Mouse (Mus musculus): ENCODE results near the gene Fbxo24. TPM values are rescaled to one million over a fixed set of nuclear protein-coding genes. Genes with fewer than 3 reads are reported as not detected.

Fbxo24 gene
- polyA plus RNA-seq, 1 experiment from 2014 or later: 0.21 TPM

- ATAC-seq (ENCODE audit: borderline replicate concordance, extremely low read depth, low FRiP score, low TSS enrichment): no peak
- Histone ChIP-seq H3K36me3 (peaks cover 13% of the 10 kb centered on the region), H3K27me3 (no peaks in the 10 kb centered on the region), H3K4me2 (no peak overlapping the region), H3K4me1 (peaks cover 13% of the 10 kb centered on the region), H3K9me3 (no peaks in the 10 kb centered on the region), H3K27ac (no peak overlapping the region), H3K9ac (no peak overlapping the region), H3K4me3 (no peak overlapping the region)
- WGBS: 74% methylated on average over 7 of the region's 7 CpGs
Observed at GRCm38 (mm10) chr5:137654746-137655145, 25.9 kb upstream of the Fbxo24 start.

- no peak overlapping the region for H3K27ac ChIP-seq
- H3K4me2 ChIP-seq: no peak overlapping the region
- 92% methylated on average over 10 of the region's 10 CpGs for WGBS
Observed at GRCm38 (mm10) chr5:137653366-137653765, 24.6 kb upstream of the Fbxo24 start.

DNA sequence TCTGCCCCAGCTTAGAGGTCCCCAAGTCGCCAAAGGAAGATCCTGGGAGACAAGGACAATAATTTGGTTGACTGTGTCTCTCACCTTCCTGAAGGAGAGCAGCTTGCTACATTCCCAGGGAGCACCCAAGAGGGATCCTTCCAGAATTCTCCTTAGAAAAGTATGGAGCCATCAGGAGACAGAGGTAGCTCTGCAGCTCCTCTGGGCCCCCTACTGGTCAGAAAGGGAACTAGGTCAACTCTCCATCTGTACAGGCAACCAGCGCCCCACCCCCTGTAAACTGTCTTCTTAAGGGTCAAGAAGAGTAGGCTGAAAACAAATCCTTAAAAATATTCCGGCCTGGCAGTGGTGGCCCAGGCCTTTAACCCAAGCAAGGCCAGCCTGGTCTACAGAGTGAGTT, 23.7 kb upstream of the Fbxo24 start:
- WGBS: 11% methylated on average over 3 of the region's 3 CpGs
- no peak overlapping the region for H3K9ac ChIP-seq
- peaks cover 21% of the 10 kb centered on the region for H3K4me1 ChIP-seq
- H3K36me3 ChIP-seq: peaks cover 5% of the 10 kb centered on the region
- no peak overlapping the region for H3K27ac ChIP-seq
- no peaks in the 10 kb centered on the region for H3K27me3 ChIP-seq
- no peak overlapping the region for H3K4me3 ChIP-seq
- ATAC-seq (ENCODE audit: borderline replicate concordance, extremely low read depth, low FRiP score, low TSS enrichment): no peak
- H3K4me2 ChIP-seq: no peak overlapping the region
- no peaks in the 10 kb centered on the region for H3K9me3 ChIP-seq

More at GRCm38 (mm10) chr5:137653366-137653765, 24.6 kb upstream of the Fbxo24 start:
- Histone ChIP-seq H3K4me3 (no peak overlapping the region), H3K4me1 (peaks cover 18% of the 10 kb centered on the region), H3K36me3 (peaks cover 8% of the 10 kb centered on the region), H3K9me3 (no peaks in the 10 kb centered on the region), H3K9ac (no peak overlapping the region), H3K27me3 (no peaks in the 10 kb centered on the region)
- ATAC-seq (ENCODE audit: borderline replicate concordance, extremely low read depth, low FRiP score, low TSS enrichment): no peak

DNA sequence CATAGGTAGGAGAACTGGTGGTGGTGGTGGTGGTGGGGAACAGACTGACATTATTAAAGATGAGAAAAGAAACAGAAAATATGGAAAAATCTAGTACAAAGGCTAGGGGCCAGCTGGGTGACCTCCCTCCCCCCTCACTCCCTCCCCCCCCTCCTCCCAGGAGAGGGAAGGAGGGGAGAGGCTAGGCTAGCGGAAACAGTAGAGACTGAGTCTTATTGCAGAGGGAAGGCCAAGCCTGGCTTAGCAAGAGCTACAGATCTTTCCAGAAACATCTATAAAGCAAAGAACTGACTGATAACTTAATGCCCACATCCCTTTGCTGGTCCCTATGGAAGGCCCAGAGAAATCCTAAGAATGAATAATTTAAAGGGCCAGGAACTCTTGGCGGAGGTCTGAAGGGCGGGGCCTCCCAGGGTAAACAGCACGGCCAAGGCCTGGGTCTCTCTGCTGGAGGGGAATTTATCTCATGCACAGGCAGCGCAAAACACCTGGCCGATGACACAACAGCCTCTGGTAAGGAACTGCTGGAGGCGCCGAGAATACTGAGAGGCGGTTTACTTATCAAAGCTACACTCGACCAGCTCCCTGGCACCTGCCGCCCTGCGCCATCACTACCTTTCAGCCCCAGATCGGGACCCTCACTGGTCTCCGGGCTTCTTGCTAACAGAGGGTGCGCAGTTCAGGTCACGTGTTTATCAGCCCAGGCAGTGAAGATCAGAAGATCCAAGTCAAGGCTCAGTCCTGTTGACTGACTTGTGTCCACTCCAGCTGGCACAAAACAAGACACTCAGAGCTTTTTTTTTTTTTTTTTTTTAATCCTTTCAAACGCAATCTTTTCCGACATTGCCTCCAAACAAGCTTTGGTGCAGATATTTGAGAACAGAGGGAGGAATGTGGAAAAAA, 21.1 kb upstream of the Fbxo24 start:
- no peaks in the 10 kb centered on the region for H3K9me3 ChIP-seq
- H3K4me2 ChIP-seq: peak overlapping the region; percentile 39; the same call in 1 of the 2 replicates
- WGBS: 12% methylated on average over 18 of the region's 18 CpGs
- H3K9ac ChIP-seq: no peak overlapping the region
- H3K36me3 ChIP-seq: peaks cover 2% of the 10 kb centered on the region
- no peak; the same call in 1 of the 2 replicates for ATAC-seq (ENCODE audit: borderline replicate concordance, extremely low read depth, low FRiP score, low TSS enrichment)
- H3K4me1 ChIP-seq: peaks cover 21% of the 10 kb centered on the region
- peaks cover 16% of the 10 kb centered on the region for H3K27me3 ChIP-seq
- H3K27ac ChIP-seq: no peak overlapping the region
- no peak overlapping the region for H3K4me3 ChIP-seq

DNA sequence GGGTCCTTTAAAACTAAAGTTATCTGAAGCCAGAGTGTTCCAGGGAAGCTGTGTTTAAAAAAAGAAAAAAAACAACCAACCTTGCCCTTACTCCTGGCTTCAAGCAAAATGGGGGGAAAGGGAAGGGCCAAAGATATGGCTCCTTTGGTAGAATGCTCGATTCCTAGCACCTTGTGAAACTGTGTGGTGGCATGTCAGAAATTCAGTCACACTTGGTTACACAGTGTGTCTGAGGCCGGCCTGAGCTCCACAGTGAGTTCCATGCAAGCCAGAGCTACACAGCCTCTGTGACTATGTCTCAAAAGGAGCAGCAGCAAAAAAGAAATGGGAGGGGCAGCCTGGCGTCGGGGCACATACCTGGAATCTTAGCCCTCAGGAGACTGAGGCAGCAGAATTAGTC, 20.4 kb upstream of the Fbxo24 start:
- Histone ChIP-seq H3K4me2 (no peak overlapping the region), H3K9ac (no peak overlapping the region), H3K4me3 (no peak overlapping the region), H3K27me3 (peaks cover 23% of the 10 kb centered on the region), H3K36me3 (no peaks in the 10 kb centered on the region; the same call in 1 of the 2 replicates), H3K9me3 (no peaks in the 10 kb centered on the region), H3K27ac (no peak overlapping the region), H3K4me1 (peaks cover 22% of the 10 kb centered on the region)
- ATAC-seq (ENCODE audit: borderline replicate concordance, extremely low read depth, low FRiP score, low TSS enrichment): no peak
- 33% methylated on average over 4 of the region's 4 CpGs for WGBS

- no peak for ATAC-seq (ENCODE audit: borderline replicate concordance, extremely low read depth, low FRiP score, low TSS enrichment)
- Histone ChIP-seq H3K4me3 (no peak overlapping the region), H3K9me3 (no peaks in the 10 kb centered on the region), H3K9ac (no peak overlapping the region), H3K27ac (no peak overlapping the region), H3K4me2 (no peak overlapping the region), H3K4me1 (peaks cover 22% of the 10 kb centered on the region), H3K27me3 (peaks cover 27% of the 10 kb centered on the region), H3K36me3 (no peaks in the 10 kb centered on the region)
- WGBS: 41% methylated on average over 9 of the region's 9 CpGs
Observed at GRCm38 (mm10) chr5:137647827-137648601, 19.2 kb upstream of the Fbxo24 start.

- peak within 1 kb of the TSS; percentile 32 for H3K4me3 ChIP-seq
- peaks cover 27% of the 10 kb centered on the region for H3K27me3 ChIP-seq
- no peak for ATAC-seq (ENCODE audit: borderline replicate concordance, extremely low read depth, low FRiP score, low TSS enrichment)
- WGBS: 22% methylated on average over 11 of the region's 11 CpGs
- H3K36me3 ChIP-seq: peaks cover 19% of the 10 kb centered on the region
- no peak within 1 kb of the TSS for H3K9ac ChIP-seq
- H3K4me1 ChIP-seq: peaks cover 22% of the 10 kb centered on the region
- peak within 1 kb of the TSS; percentile 50 for H3K4me2 ChIP-seq
- no peaks in the 10 kb centered on the region for H3K9me3 ChIP-seq
- no peak within 1 kb of the TSS for H3K27ac ChIP-seq
Observed at GRCm38 (mm10) chr5:137645652-137646091, 16.9 kb upstream of the Fbxo24 start, which contains the start of gene Irs3. Irs3 (minus strand) TSS chr5:137645714.

GRCm38 (mm10) chr5:137645091-137645651, 16.4 kb upstream of the Fbxo24 start:
- H3K9me3 ChIP-seq: no peaks in the 10 kb centered on the region
- H3K4me1 ChIP-seq: peaks cover 18% of the 10 kb centered on the region
- peak overlapping the region; percentile 32 for H3K4me3 ChIP-seq
- H3K27me3 ChIP-seq: peaks cover 27% of the 10 kb centered on the region
- no peak for ATAC-seq (ENCODE audit: borderline replicate concordance, extremely low read depth, low FRiP score, low TSS enrichment)
- peak overlapping the region; percentile 50 for H3K4me2 ChIP-seq
- WGBS: 4% methylated on average over 44 of the region's 44 CpGs
- no peak overlapping the region for H3K27ac ChIP-seq
- peaks cover 24% of the 10 kb centered on the region for H3K36me3 ChIP-seq
- no peak overlapping the region for H3K9ac ChIP-seq

DNA sequence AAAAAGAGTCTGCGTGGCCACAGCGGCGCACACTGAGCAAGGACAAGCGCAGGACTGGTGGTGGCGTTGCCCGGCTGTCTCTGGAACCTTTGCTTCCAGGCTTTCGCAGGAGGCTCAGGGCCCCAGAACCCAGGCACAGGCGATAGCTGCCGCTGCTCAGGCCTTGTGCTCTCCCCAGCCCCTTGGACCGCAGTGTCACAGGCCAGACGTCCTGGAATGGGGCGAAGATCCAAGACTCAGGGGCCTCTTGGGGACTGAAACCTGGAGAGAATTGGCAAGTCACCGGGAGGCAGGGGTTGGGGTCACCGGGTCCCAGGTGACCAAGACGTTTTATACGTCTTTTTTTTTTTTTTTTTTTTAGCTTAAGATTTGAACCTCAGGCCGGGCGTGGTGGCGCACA, 15.7 kb upstream of the Fbxo24 start:
- Histone ChIP-seq H3K4me3 (no peak overlapping the region), H3K9ac (no peak overlapping the region), H3K4me2 (peak overlapping the region; percentile 50), H3K27me3 (peaks cover 27% of the 10 kb centered on the region), H3K4me1 (peaks cover 11% of the 10 kb centered on the region), H3K27ac (no peak overlapping the region), H3K9me3 (no peaks in the 10 kb centered on the region), H3K36me3 (peaks cover 31% of the 10 kb centered on the region)
- 41% methylated on average over 19 of the region's 19 CpGs for WGBS
- no peak for ATAC-seq (ENCODE audit: borderline replicate concordance, extremely low read depth, low FRiP score, low TSS enrichment)

GRCm38 (mm10) chr5:137642886-137643285, 14.1 kb upstream of the Fbxo24 start:
- WGBS: 42% methylated on average over 4 of the region's 4 CpGs
- Histone ChIP-seq H3K4me3 (no peak overlapping the region), H3K27me3 (peaks cover 27% of the 10 kb centered on the region), H3K9me3 (no peaks in the 10 kb centered on the region), H3K27ac (no peak overlapping the region), H3K4me2 (no peak overlapping the region), H3K36me3 (peaks cover 46% of the 10 kb centered on the region), H3K9ac (no peak overlapping the region), H3K4me1 (peaks cover 6% of the 10 kb centered on the region)
- no peak for ATAC-seq (ENCODE audit: borderline replicate concordance, extremely low read depth, low FRiP score, low TSS enrichment)

DNA sequence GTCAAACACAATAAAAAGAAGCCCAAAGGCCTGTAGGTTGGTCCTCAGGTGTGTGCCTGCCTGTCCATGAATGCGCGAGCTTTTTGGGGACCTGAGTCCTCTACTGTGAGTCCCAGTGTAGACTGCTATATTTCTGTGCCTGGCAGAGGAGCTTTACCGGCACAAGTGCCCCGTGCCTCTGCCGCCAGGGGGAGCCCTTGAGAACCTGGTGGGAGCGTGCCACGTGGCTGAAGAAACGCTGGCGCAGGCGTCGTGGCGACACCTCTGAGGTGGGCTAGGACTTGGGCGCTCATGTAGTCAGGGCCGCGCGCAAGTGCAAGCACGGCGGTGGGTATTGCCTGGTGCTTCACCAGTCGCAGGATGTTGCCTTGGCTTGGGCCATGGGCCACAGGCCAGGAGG, 12.3 kb upstream of the Fbxo24 start, which contains the start of gene Sap25:
TSS of gene Sap25 (plus strand) at position 281 of the 400 bp plus-strand sequence.
- Histone ChIP-seq H3K27me3 (peaks cover 23% of the 10 kb centered on the region), H3K9me3 (no peaks in the 10 kb centered on the region), H3K9ac (no peak within 1 kb of the TSS; the same call in 1 of the 2 replicates), H3K4me2 (no peak within 1 kb of the TSS), H3K27ac (no peak within 1 kb of the TSS), H3K4me1 (peaks cover 6% of the 10 kb centered on the region), H3K4me3 (no peak within 1 kb of the TSS), H3K36me3 (peaks cover 64% of the 10 kb centered on the region)
- 84% methylated on average over 19 of the region's 19 CpGs for WGBS
- ATAC-seq (ENCODE audit: borderline replicate concordance, extremely low read depth, low FRiP score, low TSS enrichment): no peak

All from lung, embryonic 15.5 days (tissue).